Mouse (Mus musculus) cortical plate, adult 2 months (tissue): ENCODE measurements around the gene Dis3l2. TPM values are rescaled to one million over a fixed set of nuclear protein-coding genes. Genes with fewer than 3 reads are reported as not detected.
A peak's percentile ranks its signal among the peaks of the same experiment; 100 is the strongest.

Experiments used
- H3K27ac ChIP-seq: fragments of 200-500 bp; 2 replicates; pipeline ENCODE4 v1.5.1; 2012; ENCODE audit warnings: low read length, control low read depth, inconsistent platforms; ENCODE audit not compliant: insufficient read depth
- H3K4me1 ChIP-seq: fragments of 200-500 bp; 2 replicates; pipeline ENCODE4 v1.6.1; 2011; ENCODE audit warnings: low read length; ENCODE audit not compliant: control insufficient read depth, insufficient read depth
- H3K4me3 ChIP-seq: fragments of 200-500 bp; 2 replicates; pipeline ENCODE4 v1.5.1; 2011; ENCODE audit warnings: mild to moderate bottlenecking, low read length, control low read depth; ENCODE audit not compliant: insufficient read depth
- CTCF ChIP-seq: fragments of 200-500 bp; IDR thresholded peaks from 2 replicates; pipeline ENCODE4 v1.5.1; 2011; ENCODE audit warnings: mild to moderate bottlenecking, control low read depth, low read length; ENCODE audit not compliant: insufficient read depth; ENCODE audit errors: extremely low read depth
- POLR2A ChIP-seq: fragments of 200-500 bp; IDR thresholded peaks from 2 replicates; pipeline ENCODE4 v1.6.1; 2011; ENCODE audit warnings: mild to moderate bottlenecking, low read length, control low read depth; ENCODE audit not compliant: insufficient read depth; ENCODE audit errors: extremely low read depth
- polyA plus RNA-seq: library from polyadenylated mRNA; depleted of rRNA; stranded (reverse); fragments of >200 nt; gene quantifications from 2 replicates; pipeline ENCODE4 v1.2.3, GENCODE M21; 2012; rRNA removed

The Dis3l2 gene
- polyA plus RNA-seq, 1 experiment: 22.7 TPM

GRCm38 (mm10) chr1:87073776-87074175 lies 370.2 kb downstream of the Dis3l2 start:
- no peaks in the 10 kb centered on the region for H3K4me1 ChIP-seq
- no peak for TF ChIP-seq CTCF
- TF ChIP-seq POLR2A: no peak
- H3K4me3 ChIP-seq: no peak overlapping the region
- H3K27ac ChIP-seq: no peak overlapping the region

GRCm38 (mm10) chr1:87086196-87086595 lies 382.6 kb downstream of the Dis3l2 start:
- no peak overlapping the region for H3K4me3 ChIP-seq
- no peak for TF ChIP-seq POLR2A
- TF ChIP-seq CTCF: no peak
- H3K4me1 ChIP-seq: no peaks in the 10 kb centered on the region
- no peak overlapping the region for H3K27ac ChIP-seq

- Histone ChIP-seq H3K4me1 (no peaks in the 10 kb centered on the region), H3K27ac (no peak overlapping the region), H3K4me3 (no peak overlapping the region)
- no peak for TF ChIP-seq POLR2A
- no peak for TF ChIP-seq CTCF
These were observed 383.4 kb downstream of the Dis3l2 start for GRCm38 (mm10) chr1:87086964-87087363.

GRCm38 (mm10) chr1:87089251-87089650 lies 385.6 kb downstream of the Dis3l2 start:
- Histone ChIP-seq H3K4me3 (no peak overlapping the region), H3K27ac (no peak overlapping the region), H3K4me1 (no peaks in the 10 kb centered on the region)
- TF ChIP-seq CTCF (no peak), POLR2A (no peak)

- Histone ChIP-seq H3K4me3 (no peak within 1 kb of the TSS), H3K4me1 (no peaks in the 10 kb centered on the region), H3K27ac (no peak within 1 kb of the TSS)
- TF ChIP-seq CTCF (no peak), POLR2A (no peak)
These were observed 386.2 kb downstream of the Dis3l2 start, which contains the start of gene Alppl2 for GRCm38 (mm10) chr1:87089828-87090227. Gene Alppl2, minus strand, starts transcription at chr1:87089928.

- no peak for TF ChIP-seq POLR2A
- no peak for TF ChIP-seq CTCF
- no peaks in the 10 kb centered on the region for H3K4me1 ChIP-seq
- H3K4me3 ChIP-seq: no peak overlapping the region
- no peak overlapping the region for H3K27ac ChIP-seq
These were observed 392.0 kb downstream of the Dis3l2 start for GRCm38 (mm10) chr1:87095642-87096041.

GRCm38 (mm10) chr1:87098358-87098975 lies 394.9 kb downstream of the Dis3l2 start:
- no peak overlapping the region for H3K27ac ChIP-seq
- no peaks in the 10 kb centered on the region for H3K4me1 ChIP-seq
- no peak overlapping the region for H3K4me3 ChIP-seq
- no peak for TF ChIP-seq POLR2A
- 0 out of 2 replicates have a peak, but pooled peaks have one; percentile 16 for TF ChIP-seq CTCF

Other genes starting within 250 kb of the Dis3l2 start
- gene Ptma, start 177.1 kb upstream of the Dis3l2 start, polyA plus RNA-seq: 548 and 595 TPM in 2 replicates
- 72.4 and 74.9 TPM in 2 replicates for gene Pde6d, start 121.2 kb upstream of the Dis3l2 start, polyA plus RNA-seq
- gene Cops7b, start 120.9 kb upstream of the Dis3l2 start, polyA plus RNA-seq: 36.5 and 38.7 TPM in 2 replicates
- gene Nppc, start 33.2 kb upstream of the Dis3l2 start, polyA plus RNA-seq: 11.9 and 12.7 TPM in 2 replicates